Mouse (Mus musculus) embryo, embryonic 9.5 days (tissue): ENCODE measurements around the gene Gm26657.

ENCODE experiments used
- DNase-seq: peaks from one replicate; pipeline ENCODE4 v3.0.0-alpha.2; 2017; ENCODE audit errors: extremely low spot score

Gene Gm26657

GRCm38 (mm10) chr4:56740020-56740485 lies at the start of gene Gm26657:
TSS of gene Gm26657 (plus strand) at chr4:56740070.
- no peak for DNase-seq

- DNase-seq, result no peak
Observed at GRCm38 (mm10) chr4:56696401-56696800, 43.5 kb upstream of the Gm26657 start.

GRCm38 (mm10) chr4:56698671-56699070 lies 41.2 kb upstream of the Gm26657 start:
- DNase-seq, result no peak

GRCm38 (mm10) chr4:56702234-56702633 lies 37.6 kb upstream of the Gm26657 start:
- peak; percentile 56 for DNase-seq

GRCm38 (mm10) chr4:56713155-56713554 lies 26.7 kb upstream of the Gm26657 start:
- DNase-seq, result no peak

GRCm38 (mm10) chr4:56716801-56717200 lies 23.1 kb upstream of the Gm26657 start:
- no peak for DNase-seq

GRCm38 (mm10) chr4:56717932-56718331 lies 21.9 kb upstream of the Gm26657 start:
- no peak for DNase-seq

GRCm38 (mm10) chr4:56718573-56719442 lies 21.1 kb upstream of the Gm26657 start:
- DNase-seq, result no peak

GRCm38 (mm10) chr4:56719456-56719855 lies 20.4 kb upstream of the Gm26657 start:
- DNase-seq, result no peak

- DNase-seq, result no peak
Observed at GRCm38 (mm10) chr4:56720403-56720802, 19.5 kb upstream of the Gm26657 start.

- DNase-seq, result peak; percentile 37
Observed at GRCm38 (mm10) chr4:56721469-56721868, 18.4 kb upstream of the Gm26657 start.

- DNase-seq, result no peak
Observed at GRCm38 (mm10) chr4:56722346-56722745, 17.5 kb upstream of the Gm26657 start.

- no peak for DNase-seq
Observed at GRCm38 (mm10) chr4:56723237-56723636, 16.6 kb upstream of the Gm26657 start.

- peak; percentile 12 for DNase-seq
Observed at GRCm38 (mm10) chr4:56725839-56726238, 14.0 kb upstream of the Gm26657 start.

GRCm38 (mm10) chr4:56740611-56741010 lies 741 bp downstream of the Gm26657 start:
- no peak for DNase-seq

- DNase-seq, result no peak
Observed at GRCm38 (mm10) chr4:56741041-56741493, 1.2 kb downstream of the Gm26657 start, which contains the start of gene Actl7b. TSS of gene Actl7b (minus strand) at chr4:56741443.

GRCm38 (mm10) chr4:56742698-56743097 lies 2.8 kb downstream of the Gm26657 start:
- no peak for DNase-seq

GRCm38 (mm10) chr4:56743363-56744195 lies 3.7 kb downstream of the Gm26657 start, which contains the start of gene Actl7a:
TSS of gene Actl7a (plus strand) at chr4:56743413.
- no peak for DNase-seq

- DNase-seq, result no peak
Observed at GRCm38 (mm10) chr4:56746345-56746744, 6.5 kb downstream of the Gm26657 start.

- no peak for DNase-seq
Observed at GRCm38 (mm10) chr4:56747456-56747855, 7.6 kb downstream of the Gm26657 start.

- DNase-seq, result no peak
Observed at GRCm38 (mm10) chr4:56756021-56756420, 16.2 kb downstream of the Gm26657 start.

GRCm38 (mm10) chr4:56756966-56757600 lies 17.2 kb downstream of the Gm26657 start:
- DNase-seq, result no peak
